Mouse (Mus musculus) layer of hippocampus, adult 2 months (tissue): ENCODE results near the gene Scamp4. TPM values are rescaled to one million over a fixed set of nuclear protein-coding genes. Genes with fewer than 3 reads are reported as not detected.

ENCODE experiments used
- DNase-seq, 2 experiments: peaks; one replicate each; pipeline ENCODE4 v3.0.0; 2022; ENCODE audit warnings: low spot score in 2 of 2
- H3K27ac ChIP-seq: fragments of 200-600 bp; 2 replicates; pipeline ENCODE4 v1.8.1; 2022
- H3K4me3 ChIP-seq: fragments of 200-600 bp; 2 replicates; pipeline ENCODE4 v1.8.1; 2022; ENCODE audit warnings: mild to moderate bottlenecking
- CTCF ChIP-seq: fragments of 200-600 bp; conservative IDR thresholded peaks from 2 replicates; pipeline ENCODE4 v1.8.1; 2022; ENCODE audit warnings: antibody characterized with exemption, mild to moderate bottlenecking, moderate library complexity
- total RNA-seq, 2 experiments: library from RNA; stranded (reverse); gene quantifications; 2 replicates each; pipeline ENCODE4 v1.2.3; 2021

Gene Scamp4
- total RNA-seq, 2 experiments from 2014 or later = 42.9 to 43.1 TPM

DNA sequence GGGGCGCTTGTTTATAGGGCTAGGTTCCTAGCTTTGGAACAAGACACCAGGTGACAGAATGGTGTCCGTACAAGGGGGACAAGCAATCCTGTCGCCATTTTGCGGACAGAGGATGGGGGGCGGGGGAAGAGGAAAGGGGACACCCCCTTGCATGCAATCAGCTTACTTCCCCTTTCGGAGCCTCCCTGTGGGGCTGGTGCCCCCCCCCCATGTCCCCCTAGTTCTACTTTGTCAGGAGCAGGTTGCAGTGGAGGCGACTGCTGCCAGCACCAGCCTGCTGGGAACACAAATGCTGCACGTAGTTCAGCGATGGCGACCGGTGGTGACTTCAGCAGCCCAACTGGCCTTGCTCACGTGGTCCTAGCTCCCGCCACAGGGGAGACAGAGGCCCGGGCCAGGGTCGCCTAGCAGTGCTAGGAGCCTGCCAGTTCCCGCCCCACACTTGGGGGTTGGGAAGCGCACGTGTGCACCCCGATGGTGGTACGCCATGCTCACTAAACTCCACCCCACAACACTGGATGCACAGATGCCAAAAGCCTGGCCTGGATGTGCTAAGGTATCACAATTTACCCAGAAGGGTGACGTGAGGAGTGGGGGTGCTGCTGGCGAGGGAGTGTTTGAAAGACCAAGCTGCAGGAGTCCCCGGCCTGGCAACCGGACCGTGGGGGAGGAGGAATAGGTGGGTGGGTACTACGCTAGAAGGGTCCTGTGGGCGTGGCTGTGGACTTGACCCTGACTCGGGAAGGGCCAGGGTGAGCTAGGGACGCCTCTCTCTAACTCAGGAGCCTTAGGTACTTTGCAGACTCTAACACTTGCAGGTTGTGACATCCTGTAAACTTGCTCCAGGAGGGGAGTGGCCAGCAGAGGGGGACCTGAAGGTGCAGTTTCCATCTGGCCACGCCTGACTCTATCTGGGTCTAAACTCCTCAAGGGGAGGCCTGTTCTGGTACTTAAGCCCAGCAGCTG, 31.5 kb upstream of the Scamp4 start:
- Histone ChIP-seq H3K4me3 (peak overlapping the region; percentile 13), H3K27ac (peak overlapping the region; percentile 97)
- no peak for TF ChIP-seq CTCF
- no peak for DNase-seq

DNA sequence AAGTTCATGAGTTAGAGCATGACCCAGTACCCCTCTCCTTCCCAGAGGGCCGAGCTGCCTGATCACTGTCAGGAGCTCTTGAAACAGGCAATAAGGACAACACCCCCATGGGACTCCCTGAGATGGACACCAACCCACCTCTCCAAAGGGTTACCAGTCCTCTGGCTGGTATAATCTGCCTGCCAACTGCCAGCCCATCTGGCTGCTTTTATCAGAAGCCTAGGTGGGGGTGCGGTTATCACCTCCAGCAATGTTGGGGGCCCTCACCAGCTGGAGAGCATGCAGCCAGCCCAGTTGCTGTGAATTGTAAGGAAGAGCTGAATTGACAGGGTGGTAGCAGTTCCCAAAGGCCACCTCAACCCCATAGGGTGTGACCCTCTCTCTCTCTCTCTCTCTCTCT, 30.2 kb upstream of the Scamp4 start:
- no peak for DNase-seq
- peak overlapping the region; percentile 97 for H3K27ac ChIP-seq
- TF ChIP-seq CTCF = no peak
- no peak overlapping the region; the same call in 1 of the 2 replicates for H3K4me3 ChIP-seq

DNA sequence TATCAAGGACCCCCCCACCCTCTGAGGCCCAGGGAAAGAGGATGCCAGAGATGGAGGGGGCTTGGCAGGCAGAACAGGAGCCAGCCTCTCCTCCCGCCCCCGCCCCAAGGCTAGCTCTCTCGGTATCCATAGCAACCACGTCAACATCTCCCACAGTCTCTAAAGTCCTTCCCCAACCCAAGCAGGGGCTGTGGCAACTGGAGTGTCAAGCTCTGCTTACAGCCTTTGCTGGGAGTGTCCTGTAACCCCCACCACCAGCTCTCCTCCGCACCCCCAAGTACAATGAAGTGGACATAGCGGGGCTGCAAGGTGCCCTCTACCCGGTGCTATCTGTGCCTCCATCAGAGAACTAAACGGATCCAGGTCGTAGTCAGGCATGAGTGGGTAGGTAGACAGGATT, 28.7 kb upstream of the Scamp4 start:
- no peak for DNase-seq
- H3K4me3 ChIP-seq = peak overlapping the region; percentile 59
- peak overlapping the region; percentile 97 for H3K27ac ChIP-seq
- TF ChIP-seq CTCF = no peak

DNA sequence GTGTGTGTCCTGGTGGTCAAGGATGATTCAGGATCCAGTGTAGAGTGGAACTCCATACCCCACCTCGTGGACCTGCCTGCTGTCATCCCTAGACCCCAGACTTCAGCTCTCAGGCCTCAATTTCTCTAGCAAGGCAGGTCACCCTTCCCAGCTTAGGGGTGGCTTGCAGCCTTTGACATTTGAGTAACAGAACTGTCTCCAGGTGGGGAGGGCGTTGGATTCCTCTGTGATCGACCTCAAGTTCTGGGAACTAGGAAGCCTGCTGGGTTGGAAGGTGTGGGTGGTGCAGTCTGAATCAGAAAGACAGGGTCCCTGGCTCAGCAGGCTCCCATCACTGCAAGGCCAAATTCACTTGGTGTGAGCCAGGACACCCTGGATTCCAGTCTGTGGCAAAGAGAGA, 27.8 kb upstream of the Scamp4 start:
- no peak for DNase-seq
- Histone ChIP-seq H3K4me3 (peak overlapping the region; percentile 59), H3K27ac (peak overlapping the region; percentile 97)
- no peak for TF ChIP-seq CTCF

DNA sequence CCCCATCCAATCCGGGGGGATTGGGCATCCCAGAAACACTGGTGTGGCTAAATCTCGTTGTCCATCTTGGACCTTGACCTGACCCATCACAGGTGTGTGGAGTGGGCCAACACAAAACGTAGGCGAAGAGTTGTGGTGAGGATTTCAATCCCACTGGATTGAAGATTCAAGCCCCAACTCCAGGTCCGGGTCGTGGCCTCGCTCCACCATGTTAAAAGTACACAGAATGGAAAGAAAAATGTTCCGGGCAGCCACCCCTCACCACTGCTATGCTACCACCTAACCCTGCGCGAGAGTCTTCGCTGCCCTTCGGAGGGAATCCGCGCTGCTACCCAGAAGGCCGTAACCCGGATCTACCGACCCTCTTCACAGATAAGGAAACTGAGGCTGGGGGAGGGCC, 26.7 kb upstream of the Scamp4 start:
- Histone ChIP-seq H3K4me3 (peak overlapping the region; percentile 59), H3K27ac (peak overlapping the region; percentile 97)
- no peak for TF ChIP-seq CTCF
- no peak for DNase-seq

DNA sequence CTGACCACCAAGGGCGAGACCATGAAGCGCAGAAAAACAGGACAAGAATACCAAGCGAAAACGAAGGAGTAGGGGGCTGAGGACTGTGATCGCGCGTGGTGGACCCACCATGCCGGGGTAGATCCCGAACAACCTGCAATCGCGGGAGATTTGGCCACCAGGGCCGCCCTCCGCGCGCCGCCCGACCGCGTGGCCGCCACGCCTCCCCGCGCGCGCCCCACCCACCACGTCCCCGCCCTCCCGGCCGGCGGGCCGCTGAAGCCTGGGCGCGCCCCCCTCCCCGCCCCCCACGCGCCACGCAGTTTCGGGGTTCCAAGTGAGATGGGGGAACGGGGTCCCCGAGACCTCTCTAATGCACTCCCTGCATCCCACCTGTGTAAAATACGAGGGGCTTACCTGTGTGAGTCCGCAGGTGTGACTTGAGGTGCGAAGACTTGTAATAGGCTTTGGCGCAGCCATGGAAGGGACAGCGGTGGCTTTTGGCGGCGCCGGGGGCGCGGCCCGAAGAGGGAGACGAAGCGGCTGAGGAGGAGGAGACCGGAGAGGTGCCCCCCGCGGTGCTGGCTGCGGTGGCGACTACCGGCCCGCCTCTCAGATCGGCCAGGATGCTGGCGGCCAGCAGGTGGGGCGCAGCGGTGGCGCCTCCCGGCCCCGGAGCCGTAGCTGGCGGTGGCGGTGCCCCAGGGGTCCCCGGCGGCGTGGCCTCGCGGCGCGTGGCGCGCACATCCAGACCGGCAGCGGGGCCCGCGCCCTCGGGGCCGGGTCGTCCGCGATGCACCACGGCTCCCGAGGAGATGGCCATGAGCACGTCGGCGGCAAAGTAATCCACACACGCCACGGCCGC, 26.1 kb upstream of the Scamp4 start:
- DNase-seq = no peak
- H3K27ac ChIP-seq = peak overlapping the region; percentile 97
- H3K4me3 ChIP-seq = peak overlapping the region; percentile 59
- TF ChIP-seq CTCF = no peak; the same call in 1 of the 2 replicates

DNA sequence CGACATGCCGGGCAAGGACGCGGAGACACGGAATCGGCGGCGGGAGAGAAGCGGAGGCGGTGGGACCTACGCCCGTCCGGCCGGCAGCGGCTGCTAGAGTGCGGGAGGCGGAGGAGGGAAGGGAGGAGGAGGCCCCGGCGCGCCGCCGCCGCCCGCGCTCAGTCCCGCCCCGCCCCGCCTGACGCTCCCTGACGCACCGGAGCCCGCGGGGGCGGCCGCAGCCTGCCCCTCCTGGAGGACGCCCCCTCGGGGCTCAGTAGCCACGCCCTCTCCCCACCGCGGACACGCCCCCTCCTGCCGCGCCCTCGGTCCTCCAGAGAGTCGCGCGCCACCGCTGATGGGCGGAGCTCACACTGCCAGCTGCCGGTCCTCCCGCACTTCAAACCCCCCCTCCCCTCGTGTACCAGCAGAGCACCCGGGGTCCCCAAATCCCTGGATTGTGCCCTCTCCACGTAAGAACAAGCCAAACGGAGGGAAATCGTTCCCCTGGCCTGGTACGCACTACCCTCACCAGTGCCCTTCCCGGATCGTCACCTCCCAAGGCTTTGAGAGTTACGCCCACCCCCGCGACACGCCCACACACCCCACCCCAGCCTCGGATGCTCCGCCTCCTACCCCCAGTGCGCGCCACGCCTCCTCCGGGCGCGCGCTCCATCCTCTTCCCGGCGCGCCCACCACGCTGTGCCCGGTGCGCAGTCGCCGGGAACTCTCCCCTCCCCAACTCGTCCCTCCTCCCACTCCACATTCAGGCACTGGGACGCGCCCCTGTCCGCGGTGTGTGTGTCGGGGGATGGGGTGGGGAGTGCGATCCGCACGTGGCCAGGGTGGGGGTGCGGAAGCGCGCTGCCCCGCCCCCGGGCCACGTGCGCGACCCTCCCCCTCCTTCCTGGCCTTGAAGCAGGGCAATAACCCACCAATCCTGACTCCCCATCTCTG, 25.2 kb upstream of the Scamp4 start, which contains the start of gene Klf16:
Gene Klf16, minus strand, starts transcription at position 127 of the 936 bp plus-strand sequence.
- TF ChIP-seq CTCF = no peak
- Histone ChIP-seq H3K27ac (peak within 1 kb of the TSS; percentile 97), H3K4me3 (peak within 1 kb of the TSS; percentile 59)
- DNase-seq = peak; percentile 96 to 97

DNA sequence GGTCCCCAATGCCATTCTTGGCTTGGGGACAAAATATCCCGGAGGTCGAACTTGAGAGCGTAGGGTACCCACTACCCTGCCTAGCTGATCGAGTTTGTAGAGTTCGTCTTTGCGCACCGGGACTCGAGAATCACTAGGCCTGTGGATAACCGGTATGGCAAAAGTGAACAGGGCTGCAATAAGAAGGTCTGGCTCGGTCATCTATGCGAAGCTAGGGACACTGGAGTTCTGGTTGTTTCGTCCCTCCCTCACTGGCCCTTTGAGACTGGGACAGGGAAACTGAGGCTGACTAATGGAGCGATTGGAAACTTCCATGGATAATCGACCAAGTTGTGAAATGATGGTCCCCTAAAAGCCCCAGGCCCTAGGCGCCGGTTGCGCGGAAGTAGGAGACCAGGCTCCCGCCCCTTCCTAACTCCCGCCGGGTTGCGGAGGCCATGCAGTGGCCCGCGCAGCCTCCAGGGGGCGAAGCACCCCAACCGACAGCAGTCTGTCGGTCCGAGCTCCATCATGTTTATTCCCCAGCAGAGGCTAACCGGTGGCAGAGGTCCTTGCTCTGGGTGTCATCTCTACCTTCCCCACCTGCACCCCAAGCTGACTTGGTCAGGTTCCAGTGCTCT, 24.4 kb upstream of the Scamp4 start:
- Histone ChIP-seq H3K27ac (peak overlapping the region; percentile 94), H3K4me3 (peak overlapping the region; percentile 59)
- TF ChIP-seq CTCF = peak; percentile 81
- DNase-seq = peak in 1 of 2 experiments; percentile 70

DNA sequence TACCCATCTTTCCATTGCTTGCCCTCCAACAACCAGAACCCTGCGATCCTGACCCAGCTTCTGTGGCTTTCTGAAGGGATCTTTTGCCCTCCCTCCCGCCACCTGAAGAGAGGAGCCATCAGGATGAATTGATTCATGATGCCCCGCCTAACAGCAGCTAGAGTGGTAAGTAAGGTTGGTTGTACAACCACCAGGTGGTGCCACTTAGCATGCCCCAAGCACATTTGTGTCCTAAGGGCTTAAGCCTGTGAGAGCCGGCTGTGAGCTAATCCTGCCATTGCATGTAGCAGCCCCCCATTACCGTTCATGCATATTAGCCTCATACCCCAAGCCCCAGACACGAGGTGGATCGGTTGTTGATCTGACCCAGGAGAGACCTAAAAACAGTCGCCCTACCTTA, 23.8 kb upstream of the Scamp4 start:
- no peak for DNase-seq
- H3K27ac ChIP-seq = peak overlapping the region; percentile 94
- H3K4me3 ChIP-seq = peak overlapping the region; percentile 59; the same call in 1 of the 2 replicates
- TF ChIP-seq CTCF = peak; percentile 58

DNA sequence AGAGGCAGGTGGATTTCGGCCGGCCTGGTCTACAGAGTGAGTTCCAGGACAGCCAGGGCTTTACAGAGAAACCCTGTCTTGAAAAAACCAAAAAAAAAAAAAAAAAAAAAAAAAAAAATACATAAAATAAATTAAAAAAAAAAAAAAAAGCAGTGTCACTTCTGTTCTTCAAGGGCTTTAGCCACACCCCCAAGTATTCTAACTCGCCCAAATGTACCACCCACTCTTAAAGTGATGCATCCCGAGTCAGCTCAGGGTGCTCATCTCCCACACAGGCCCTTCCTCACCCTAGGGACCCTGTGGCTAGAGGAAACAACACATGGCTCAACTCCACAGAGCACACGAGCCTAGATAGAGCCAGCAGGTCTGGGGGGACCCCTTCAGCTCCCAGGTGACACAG, 19.6 kb upstream of the Scamp4 start:
- no peak for DNase-seq
- Histone ChIP-seq H3K27ac (peak overlapping the region; percentile 81), H3K4me3 (no peak overlapping the region)
- TF ChIP-seq CTCF = no peak

DNA sequence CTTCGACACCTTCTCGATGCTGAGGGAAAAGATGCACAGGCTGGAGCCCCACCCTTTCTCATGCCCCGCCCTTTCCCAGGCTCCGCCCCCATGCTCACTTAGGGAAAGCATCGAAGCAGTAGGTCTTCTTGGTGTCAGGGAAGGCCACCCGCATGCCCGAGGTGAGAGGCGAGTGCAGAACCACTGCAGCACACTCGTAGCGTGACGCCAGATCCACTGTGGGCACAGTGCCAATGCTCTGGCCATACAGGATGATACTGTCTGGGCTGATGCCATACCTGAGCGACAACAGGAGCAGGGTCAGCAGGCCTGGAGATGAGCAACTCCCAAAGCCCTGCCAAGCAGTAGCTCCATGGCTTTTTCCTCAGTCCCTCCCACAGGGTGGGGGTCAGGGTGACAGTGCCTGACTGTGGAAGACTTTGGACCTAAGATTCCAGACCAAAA, 18.6 kb upstream of the Scamp4 start:
- TF ChIP-seq CTCF = no peak
- Histone ChIP-seq H3K4me3 (no peak overlapping the region), H3K27ac (peak overlapping the region; percentile 81)
- no peak for DNase-seq
